Mouse (Mus musculus): ENCODE measurements around the gene Arhgap9. TPM values are rescaled to one million over a fixed set of nuclear protein-coding genes. Genes with fewer than 3 reads are reported as not detected.
A peak's percentile ranks its signal among the peaks of the same experiment; 100 is the strongest.

Arhgap9 gene
- polyA plus RNA-seq, 1 experiment from 2014 or later: 1.1 TPM

DNA sequence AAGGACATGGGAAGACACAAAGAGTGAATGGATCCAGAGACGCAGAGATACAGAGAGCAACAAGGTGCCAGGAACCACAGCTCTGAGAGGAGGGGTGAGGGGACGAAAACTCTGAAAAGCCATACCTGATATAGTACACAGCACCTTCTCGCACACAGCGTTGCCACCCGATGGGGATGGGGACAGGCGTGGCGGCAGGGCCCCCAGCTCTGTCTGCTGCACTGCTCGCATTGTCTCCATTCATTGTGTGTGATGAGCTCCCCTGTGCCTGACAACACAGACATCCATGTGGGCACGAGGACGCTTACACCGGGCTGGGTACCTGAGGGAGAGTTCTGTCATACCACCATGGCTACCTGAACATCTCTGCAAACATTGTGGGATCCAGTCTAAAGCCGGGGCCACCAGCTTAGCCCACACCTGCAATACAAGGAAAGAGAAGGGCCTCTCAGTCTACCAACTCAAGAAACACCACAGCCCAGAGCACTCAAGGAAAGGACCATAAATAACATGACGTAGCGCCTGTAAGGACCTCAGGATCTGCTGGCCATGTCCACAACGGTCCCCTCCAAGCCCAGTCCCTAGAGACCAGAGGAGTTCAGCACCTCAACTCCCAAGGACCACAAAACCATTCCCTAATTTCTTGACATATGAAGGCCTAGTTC lies 34.4 kb upstream of the Arhgap9 start:
- Histone ChIP-seq H3K9me3 (no peaks in the 10 kb centered on the region), H3K36me3 (peaks cover 51% of the 10 kb centered on the region), H3K4me1 (replicated peaks) (peaks cover 63% of the 10 kb centered on the region), H3K27me3 (no peaks in the 10 kb centered on the region), H3K9ac (peak overlapping the region; percentile 88), H3K4me2 (peak overlapping the region; percentile 92), H3K27ac (peak overlapping the region; percentile 98), H3K4me3 (peak overlapping the region; percentile 63)
- WGBS: 67% methylated on average over 15 of the region's 15 CpGs
- no peak for ATAC-seq (ENCODE audit: low FRiP score)

DNA sequence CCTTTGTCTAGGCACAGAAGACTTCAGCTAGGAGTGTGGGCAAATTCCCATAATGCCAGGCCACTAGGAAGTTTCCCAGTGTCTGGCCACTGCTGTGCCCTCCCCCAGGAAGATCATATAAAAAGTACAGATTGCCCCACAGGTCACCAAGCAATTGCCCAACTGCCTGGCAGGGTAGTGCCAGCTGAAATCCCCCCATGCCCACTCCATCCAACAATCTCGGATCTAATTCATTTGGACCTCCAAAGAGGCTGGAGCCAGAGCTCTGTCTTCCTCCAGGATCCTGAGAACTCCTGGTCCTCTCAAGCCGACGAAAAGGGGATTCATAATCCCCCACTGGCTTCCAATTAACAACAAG lies 33.8 kb upstream of the Arhgap9 start:
- H3K4me1 ChIP-seq (replicated peaks): peaks cover 68% of the 10 kb centered on the region
- H3K27me3 ChIP-seq: no peaks in the 10 kb centered on the region
- peak overlapping the region; percentile 88 for H3K9ac ChIP-seq
- H3K27ac ChIP-seq: peak overlapping the region; percentile 98
- no peaks in the 10 kb centered on the region for H3K9me3 ChIP-seq
- peak overlapping the region; percentile 92 for H3K4me2 ChIP-seq
- peak overlapping the region; percentile 63 for H3K4me3 ChIP-seq
- H3K36me3 ChIP-seq: peaks cover 46% of the 10 kb centered on the region
- no peak for ATAC-seq (ENCODE audit: low FRiP score)
- WGBS: 2% methylated on average over 3 of the region's 3 CpGs

DNA sequence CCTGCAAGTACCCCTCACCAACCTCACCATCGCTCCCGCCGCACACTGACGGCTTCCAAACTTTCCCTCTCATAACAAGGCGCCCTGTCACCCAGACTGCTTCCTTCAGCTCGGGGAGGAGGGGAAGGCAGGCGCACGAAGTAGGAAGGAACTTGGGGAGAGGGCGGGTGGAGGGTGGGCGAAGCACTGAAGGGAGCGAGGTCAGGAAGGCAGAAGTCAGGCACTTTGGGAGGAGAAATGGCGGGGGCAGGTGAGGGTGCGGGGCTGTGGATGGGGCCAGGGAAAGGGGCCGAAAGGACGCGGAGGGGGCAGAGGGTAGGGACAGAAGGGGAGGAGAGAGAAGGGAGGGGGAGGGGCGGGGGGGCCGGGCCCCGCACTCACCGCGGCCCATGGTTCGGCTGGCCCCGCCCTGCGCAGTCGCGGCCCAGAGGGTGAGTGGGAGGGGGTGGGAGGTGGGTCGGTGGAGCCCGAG lies 33.4 kb upstream of the Arhgap9 start:
- H3K4me1 ChIP-seq (replicated peaks): peaks cover 73% of the 10 kb centered on the region
- no peaks in the 10 kb centered on the region for H3K27me3 ChIP-seq
- H3K9ac ChIP-seq: peak overlapping the region; percentile 88
- peak overlapping the region; percentile 98 for H3K27ac ChIP-seq
- no peaks in the 10 kb centered on the region for H3K9me3 ChIP-seq
- ATAC-seq (ENCODE audit: low FRiP score): peak; percentile 8; the same call in 1 of the 2 replicates
- H3K36me3 ChIP-seq: peaks cover 44% of the 10 kb centered on the region
- H3K4me2 ChIP-seq: peak overlapping the region; percentile 92
- H3K4me3 ChIP-seq: peak overlapping the region; percentile 63
- WGBS: 2% methylated on average over 20 of the region's 28 CpGs

DNA sequence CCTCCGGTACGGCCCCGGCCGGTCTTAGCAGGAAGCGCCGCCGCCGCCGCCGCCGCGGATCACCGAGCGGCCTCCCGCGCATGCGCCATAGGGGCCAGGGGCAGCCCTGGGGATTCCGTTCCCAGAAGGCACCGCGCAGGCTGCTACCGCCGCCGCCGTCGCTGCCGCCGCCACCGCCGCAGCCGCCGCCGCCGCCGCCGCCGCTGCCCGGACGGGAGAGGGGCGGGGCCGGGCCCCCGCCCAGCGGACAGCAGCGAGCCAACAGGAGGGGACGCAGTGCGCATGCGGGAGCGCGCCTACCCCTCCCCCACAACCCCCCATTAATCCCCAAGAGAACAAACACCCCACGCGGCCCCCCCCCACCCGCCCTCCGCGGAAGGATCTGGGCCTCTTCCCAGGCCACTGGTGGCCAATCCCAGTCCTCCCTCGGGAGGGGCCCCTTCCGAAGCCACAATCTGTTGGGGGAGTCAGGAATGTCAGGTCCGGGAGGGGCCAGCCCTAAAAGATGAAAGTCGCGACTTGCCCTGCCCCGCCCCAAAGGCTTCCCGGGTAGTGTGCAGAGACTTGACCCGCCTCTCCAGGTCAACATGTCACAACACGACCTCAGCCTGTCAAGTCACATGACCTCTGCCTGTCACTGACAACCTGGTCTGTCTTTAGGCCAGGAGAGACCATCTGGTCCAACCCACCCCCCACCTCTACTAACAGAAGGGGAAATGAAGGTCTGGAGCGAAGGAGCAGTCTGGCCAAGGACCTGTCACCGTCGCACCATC lies 32.8 kb upstream of the Arhgap9 start, which contains the start of gene Mbd6:
TSS of gene Mbd6 (minus strand) at position 219 of the 773 bp plus-strand sequence.
- ATAC-seq (ENCODE audit: low FRiP score): peak; percentile 4
- Histone ChIP-seq H3K36me3 (peaks cover 43% of the 10 kb centered on the region), H3K9ac (peak within 1 kb of the TSS; percentile 88), H3K4me1 (replicated peaks) (peaks cover 75% of the 10 kb centered on the region), H3K27ac (peak within 1 kb of the TSS; percentile 98), H3K4me3 (peak within 1 kb of the TSS; percentile 63), H3K9me3 (no peaks in the 10 kb centered on the region), H3K4me2 (peak within 1 kb of the TSS; percentile 92), H3K27me3 (no peaks in the 10 kb centered on the region)
- under 1% methylated on average over 20 of the region's 65 CpGs for WGBS

DNA sequence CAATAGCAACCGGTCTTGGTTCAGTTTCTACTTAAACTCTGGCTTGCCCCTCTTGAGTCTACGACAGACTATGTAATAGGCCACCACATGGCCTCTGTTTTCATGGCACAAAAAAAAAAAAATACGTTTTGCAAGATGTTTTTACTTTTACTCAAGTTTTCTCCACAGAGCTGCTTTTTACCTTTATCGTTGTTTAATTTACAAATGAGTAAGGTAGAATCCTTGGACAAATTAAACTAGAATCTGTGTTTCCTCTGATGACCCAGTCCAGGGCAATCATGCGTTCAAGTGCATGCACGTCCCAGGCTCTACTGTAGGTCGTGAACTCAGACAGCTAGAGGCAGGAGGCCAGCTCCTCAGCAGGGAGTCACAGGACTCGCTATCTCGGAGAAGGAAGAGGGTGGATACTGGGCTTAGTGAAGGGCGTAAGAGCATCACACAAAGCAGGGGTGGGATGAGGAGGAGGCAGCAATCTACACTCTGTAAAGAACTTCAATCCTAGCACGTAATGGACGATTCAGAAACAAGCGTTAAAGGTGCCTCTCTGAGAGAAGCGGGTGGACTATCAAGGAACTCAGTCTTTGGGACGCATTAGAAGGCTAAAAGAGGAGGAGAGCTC lies 32.1 kb upstream of the Arhgap9 start:
- peak overlapping the region; percentile 88 for H3K9ac ChIP-seq
- WGBS: 1% methylated on average over 15 of the region's 15 CpGs
- no peaks in the 10 kb centered on the region for H3K27me3 ChIP-seq
- H3K9me3 ChIP-seq: no peaks in the 10 kb centered on the region
- H3K4me1 ChIP-seq (replicated peaks): peaks cover 72% of the 10 kb centered on the region
- H3K4me3 ChIP-seq: peak overlapping the region; percentile 63
- peaks cover 43% of the 10 kb centered on the region for H3K36me3 ChIP-seq
- ATAC-seq (ENCODE audit: low FRiP score): 0 out of 2 replicates have a peak, but pooled peaks have one; percentile 3
- H3K4me2 ChIP-seq: peak overlapping the region; percentile 92
- peak overlapping the region; percentile 98 for H3K27ac ChIP-seq

DNA sequence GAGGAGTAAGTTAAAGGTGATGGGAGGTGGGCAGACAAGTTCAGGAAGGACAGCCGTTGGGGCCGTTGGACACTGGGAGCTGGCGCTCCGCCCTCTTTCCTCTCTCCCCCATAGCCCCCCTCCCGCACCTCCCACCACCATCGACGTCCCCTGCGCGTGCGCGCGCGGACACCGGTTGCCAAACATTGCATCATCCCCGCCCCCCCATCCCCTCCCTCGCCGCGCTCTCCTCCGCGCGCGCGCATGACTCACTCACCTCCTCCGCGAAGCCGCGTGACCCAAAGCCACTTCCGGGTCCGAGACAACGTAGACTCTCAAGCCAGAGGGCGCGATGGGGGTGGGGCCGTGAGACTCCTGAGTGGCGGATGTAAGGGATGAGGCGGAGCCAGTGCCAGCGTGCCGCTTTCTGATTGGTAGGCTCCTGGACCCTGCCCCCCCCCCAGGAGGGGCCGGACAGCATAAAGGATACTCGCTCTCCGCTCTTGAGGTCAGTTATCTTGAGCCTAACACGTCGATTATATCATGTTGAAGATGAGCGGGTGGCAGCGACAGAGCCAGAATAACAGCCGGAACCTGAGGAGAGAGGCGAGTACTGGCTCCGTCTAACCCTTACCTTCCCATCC lies 31.3 kb upstream of the Arhgap9 start:
- peaks cover 64% of the 10 kb centered on the region for H3K4me1 ChIP-seq (replicated peaks)
- peaks cover 43% of the 10 kb centered on the region for H3K36me3 ChIP-seq
- under 1% methylated on average over 44 of the region's 47 CpGs for WGBS
- peak; percentile 90 for ATAC-seq (ENCODE audit: low FRiP score)
- peak overlapping the region; percentile 98 for H3K27ac ChIP-seq
- H3K9me3 ChIP-seq: no peaks in the 10 kb centered on the region
- H3K9ac ChIP-seq: peak overlapping the region; percentile 81
- H3K4me3 ChIP-seq: peak overlapping the region; percentile 63
- H3K4me2 ChIP-seq: peak overlapping the region; percentile 92
- H3K27me3 ChIP-seq: no peaks in the 10 kb centered on the region

DNA sequence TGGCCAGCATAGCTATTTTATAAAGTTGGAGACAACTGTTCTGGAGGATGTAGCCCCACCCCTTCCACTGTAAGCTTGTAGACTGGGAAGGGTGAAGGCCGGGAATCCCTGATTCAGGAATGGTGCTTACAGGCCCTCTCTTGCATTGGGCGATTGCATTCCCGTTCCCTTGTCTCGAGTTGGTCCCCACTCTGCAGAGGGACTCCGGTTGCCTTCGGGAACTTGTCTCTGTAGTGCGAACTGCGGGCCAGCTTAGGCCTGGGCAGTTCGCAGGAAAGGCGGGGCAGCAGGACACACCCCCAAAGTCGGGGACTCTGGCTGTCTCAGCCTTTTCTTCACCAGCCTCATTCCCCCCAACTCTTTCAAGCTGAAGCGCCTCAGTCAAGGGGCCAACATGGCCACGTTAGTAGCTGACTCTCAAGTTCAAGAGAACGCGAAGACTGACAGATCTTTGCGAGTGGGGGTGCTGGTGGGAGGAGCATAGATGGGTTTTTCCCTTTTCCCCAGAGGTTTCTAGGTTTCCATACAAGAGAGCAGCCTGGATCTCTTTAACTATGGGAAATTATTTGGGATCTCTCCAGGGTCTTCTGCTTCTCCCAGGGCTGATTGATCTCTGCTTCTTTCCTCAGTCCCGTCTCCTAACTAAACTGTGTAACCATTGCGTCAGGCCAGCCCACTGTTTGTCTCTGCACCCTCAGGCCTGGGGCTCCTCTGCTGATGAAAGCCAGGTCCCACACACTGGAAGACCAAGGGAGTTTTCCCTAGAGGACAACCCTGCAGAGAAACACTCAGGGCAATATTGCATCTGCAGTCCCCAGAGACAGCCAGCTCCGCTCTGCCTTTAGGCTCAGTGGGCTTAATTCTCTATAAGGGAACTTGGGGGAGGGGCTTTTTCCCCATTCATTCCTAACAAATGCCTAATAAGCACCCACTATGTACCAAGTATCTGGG lies 30.6 kb upstream of the Arhgap9 start:
- 2% methylated on average over 19 of the region's 19 CpGs for WGBS
- no peaks in the 10 kb centered on the region for H3K27me3 ChIP-seq
- H3K4me2 ChIP-seq: peak overlapping the region; percentile 92
- peak overlapping the region; percentile 63 for H3K4me3 ChIP-seq
- peaks cover 43% of the 10 kb centered on the region for H3K36me3 ChIP-seq
- H3K9me3 ChIP-seq: no peaks in the 10 kb centered on the region
- ATAC-seq (ENCODE audit: low FRiP score): peak; percentile 55
- H3K4me1 ChIP-seq (replicated peaks): peaks cover 57% of the 10 kb centered on the region
- peak overlapping the region; percentile 81 for H3K9ac ChIP-seq
- peak overlapping the region; percentile 98 for H3K27ac ChIP-seq

DNA sequence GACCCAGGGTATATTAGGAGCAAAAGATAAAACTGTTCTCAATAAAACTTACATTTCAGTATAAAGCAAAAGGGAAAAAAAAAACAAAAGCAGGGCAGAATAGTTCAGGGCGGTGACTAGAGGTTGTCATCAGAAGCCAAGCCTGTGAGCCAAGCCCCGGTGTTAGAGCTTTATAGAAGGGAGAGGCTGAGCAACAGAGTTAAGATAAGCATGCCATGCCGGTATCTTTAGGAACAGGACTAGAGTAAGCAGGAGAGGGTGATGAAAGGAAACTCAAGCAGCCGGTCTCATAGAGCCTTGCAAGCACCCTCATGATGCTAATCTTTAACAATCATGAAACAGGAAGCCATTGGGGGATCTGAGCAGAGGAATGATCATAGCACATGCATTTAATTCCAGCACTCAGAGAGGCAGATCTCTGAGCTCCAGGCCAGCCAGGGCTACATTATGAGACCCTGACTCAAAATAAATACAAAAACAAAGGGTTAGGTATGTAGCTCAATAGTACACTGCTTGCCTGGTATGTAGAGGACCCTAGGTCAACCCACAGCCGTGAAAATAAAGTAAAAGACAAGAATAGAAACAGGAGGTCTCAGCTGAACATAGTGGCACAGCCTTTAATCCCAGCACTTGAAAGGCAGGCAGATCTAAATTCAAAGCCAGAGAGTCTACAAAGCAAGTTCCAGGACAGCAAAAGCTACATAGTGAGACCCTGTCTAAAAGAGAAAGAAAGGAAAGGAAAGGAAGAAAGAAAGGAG lies 29.7 kb upstream of the Arhgap9 start:
- H3K36me3 ChIP-seq: peaks cover 43% of the 10 kb centered on the region
- peak overlapping the region; percentile 63 for H3K4me3 ChIP-seq
- peak overlapping the region; percentile 98 for H3K27ac ChIP-seq
- H3K9ac ChIP-seq: peak overlapping the region; percentile 81
- H3K4me2 ChIP-seq: peak overlapping the region; percentile 92
- no peak for ATAC-seq (ENCODE audit: low FRiP score)
- H3K4me1 ChIP-seq (replicated peaks): peaks cover 48% of the 10 kb centered on the region
- 51% methylated on average over 5 of the region's 5 CpGs for WGBS
- H3K9me3 ChIP-seq: no peaks in the 10 kb centered on the region
- H3K27me3 ChIP-seq: no peaks in the 10 kb centered on the region

DNA sequence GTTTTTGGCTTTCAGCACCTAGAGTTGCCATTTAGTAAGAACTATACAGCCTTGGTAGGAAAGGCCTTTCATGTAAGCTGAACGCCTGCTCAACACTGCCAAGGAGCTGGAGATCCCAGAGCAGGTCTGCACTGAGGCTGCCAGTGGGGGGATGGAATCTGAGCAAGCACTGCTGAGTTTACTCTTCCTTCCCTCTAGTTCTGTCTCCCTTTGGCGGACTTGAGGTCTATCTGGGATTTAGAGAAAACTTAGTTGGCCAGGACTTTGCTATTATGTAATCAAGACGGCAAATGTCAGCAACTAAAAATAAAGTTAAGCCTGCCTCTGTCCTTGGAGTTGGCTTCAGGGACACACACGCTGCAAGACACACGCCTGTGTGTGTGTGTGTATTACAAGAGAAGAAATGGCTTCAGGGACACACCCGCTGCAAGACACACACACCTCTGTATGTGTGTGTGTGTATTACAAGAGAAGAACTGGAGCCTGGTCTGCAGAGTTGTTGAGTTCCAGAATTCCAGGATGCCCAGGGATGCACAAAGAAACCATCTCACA lies 28.7 kb upstream of the Arhgap9 start:
- Histone ChIP-seq H3K4me2 (peak overlapping the region; percentile 92; the same call in 1 of the 2 replicates), H3K27ac (no peak overlapping the region), H3K4me1 (replicated peaks) (peaks cover 38% of the 10 kb centered on the region), H3K9ac (peak overlapping the region; percentile 81; the same call in 1 of the 2 replicates), H3K36me3 (peaks cover 49% of the 10 kb centered on the region), H3K27me3 (no peaks in the 10 kb centered on the region), H3K4me3 (no peak overlapping the region), H3K9me3 (no peaks in the 10 kb centered on the region)
- 94% methylated on average over 6 of the region's 6 CpGs for WGBS
- no peak for ATAC-seq (ENCODE audit: low FRiP score)

DNA sequence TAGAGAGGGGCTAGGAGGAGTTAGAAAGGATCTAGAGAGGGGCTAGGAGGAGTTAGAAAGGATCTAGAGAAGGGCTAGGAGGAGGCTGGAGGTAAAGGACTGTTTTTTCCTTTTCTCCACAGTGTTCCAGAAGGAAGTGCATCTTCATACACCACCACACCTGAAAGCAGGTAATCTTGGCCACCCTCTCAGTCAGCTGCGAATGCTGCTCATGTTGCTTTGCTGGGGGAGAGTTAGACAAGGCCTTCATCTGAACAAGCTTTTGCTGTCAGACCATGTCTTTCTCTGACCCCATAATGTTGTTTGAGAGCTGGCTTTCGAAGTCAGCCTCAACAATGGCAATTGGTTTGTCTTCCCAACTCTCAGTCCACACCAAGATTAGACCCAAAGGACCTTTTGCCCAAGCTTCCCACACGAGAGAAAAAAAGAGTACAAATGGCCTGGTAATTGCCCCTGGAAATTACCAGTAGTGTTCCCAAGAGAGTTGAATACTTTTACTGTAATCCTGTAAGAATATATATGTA lies 28.1 kb upstream of the Arhgap9 start:
- H3K36me3 ChIP-seq: peaks cover 50% of the 10 kb centered on the region
- WGBS: 92% methylated on average over 3 of the region's 3 CpGs

More for the DNA sequence above, 28.1 kb upstream of the Arhgap9 start:
- no peaks in the 10 kb centered on the region for H3K9me3 ChIP-seq
- H3K27ac ChIP-seq: no peak overlapping the region
- no peak overlapping the region for H3K9ac ChIP-seq
- H3K4me2 ChIP-seq: no peak overlapping the region
- ATAC-seq (ENCODE audit: low FRiP score): no peak
- no peak overlapping the region for H3K4me3 ChIP-seq
- H3K4me1 ChIP-seq (replicated peaks): peaks cover 38% of the 10 kb centered on the region
- no peaks in the 10 kb centered on the region for H3K27me3 ChIP-seq

All from hindbrain, embryonic 13.5 days (tissue).